Mouse (Mus musculus) ES-E14 (cell line): ENCODE data around the gene Ap5s1. TPM values are rescaled to one million over a fixed set of nuclear protein-coding genes. Genes with fewer than 3 reads are reported as not detected.

ENCODE experiments used
- DNase-seq: peaks from one replicate; pipeline ENCODE4 v3.0.0-alpha.2; 2013; ENCODE audit warnings: low read depth, low spot score
- H3K27ac ChIP-seq: 2 replicates; pipeline ENCODE4 v1.5.1; 2012; ENCODE audit warnings: low read depth, mild to moderate bottlenecking, low read length, moderate library complexity, mixed read lengths; ENCODE audit not compliant: poor library complexity, insufficient read depth, severe bottlenecking
- H3K36me3 ChIP-seq: 2 replicates; pipeline ENCODE4 v1.6.1; 2012; ENCODE audit warnings: mild to moderate bottlenecking, low read length, moderate library complexity, mixed read lengths; ENCODE audit not compliant: control insufficient read depth, poor library complexity, insufficient read depth, severe bottlenecking
- H3K4me1 ChIP-seq, 2 experiments: fragments of 150-350 bp in 1 of 2; sonication (generic) in 1 of 2; 2 replicates each; pipeline ENCODE4 v1.6.1; 2012; ENCODE audit warnings: low read length in 2 of 2, mild to moderate bottlenecking in 1 of 2, mixed read lengths in 1 of 2; ENCODE audit not compliant: control insufficient read depth in 2 of 2, insufficient read depth in 2 of 2, poor library complexity in 1 of 2
- H3K4me3 ChIP-seq, 2 experiments: fragments of 150-350 bp in 1 of 2; sonication (generic) in 1 of 2; 2 replicates each; pipeline ENCODE4 v1.5.1; 2012; ENCODE audit warnings: low read length in 2 of 2, low read depth in 1 of 2, mild to moderate bottlenecking in 1 of 2, mixed read lengths in 1 of 2; ENCODE audit not compliant: insufficient read depth in 1 of 2, poor library complexity in 1 of 2, severe bottlenecking in 1 of 2
- H3K9ac ChIP-seq: 2 replicates; pipeline ENCODE4 v1.6.1; 2012; ENCODE audit warnings: low read depth, mild to moderate bottlenecking, low read length, mixed read lengths; ENCODE audit not compliant: poor library complexity, insufficient read depth, severe bottlenecking
- H3K9me3 ChIP-seq: fragments of 150-350 bp; sonication (generic); 2 replicates; pipeline ENCODE4 v1.6.1; 2012; ENCODE audit warnings: low read depth, mild to moderate bottlenecking, low read length; ENCODE audit not compliant: control insufficient read depth, insufficient read depth
- CHD2 ChIP-seq: IDR thresholded peaks from 2 replicates; pipeline ENCODE4 v1.6.1; 2014; ENCODE audit warnings: mild to moderate bottlenecking, low read depth, low read length, inconsistent platforms
- HCFC1 ChIP-seq: IDR thresholded peaks from 2 replicates; pipeline ENCODE4 v1.6.1; 2012; ENCODE audit warnings: low read length, inconsistent platforms, borderline replicate concordance; ENCODE audit not compliant: insufficient read depth
- in situ Hi-C, 2 experiments: fragments of 600-800 bp; cut with MboI; formaldehyde crosslinking; loops; one replicate each; pipeline ENCODE4 v1.15.1; 2025; ENCODE audit warnings: low sequenced_read_pairs in 2 of 2, inconsistent platforms in 1 of 2; ENCODE audit not compliant: unreplicated experiment in 2 of 2
- total RNA-seq: library from RNA; depleted of rRNA; stranded (reverse); fragments of 300-350 nt; gene quantifications from 2 replicates; pipeline ENCODE4 v1.2.3, GENCODE M21; 2012; rRNA removed

Gene Ap5s1
- total RNA-seq, 1 experiment, result 7.9 TPM

DNA sequence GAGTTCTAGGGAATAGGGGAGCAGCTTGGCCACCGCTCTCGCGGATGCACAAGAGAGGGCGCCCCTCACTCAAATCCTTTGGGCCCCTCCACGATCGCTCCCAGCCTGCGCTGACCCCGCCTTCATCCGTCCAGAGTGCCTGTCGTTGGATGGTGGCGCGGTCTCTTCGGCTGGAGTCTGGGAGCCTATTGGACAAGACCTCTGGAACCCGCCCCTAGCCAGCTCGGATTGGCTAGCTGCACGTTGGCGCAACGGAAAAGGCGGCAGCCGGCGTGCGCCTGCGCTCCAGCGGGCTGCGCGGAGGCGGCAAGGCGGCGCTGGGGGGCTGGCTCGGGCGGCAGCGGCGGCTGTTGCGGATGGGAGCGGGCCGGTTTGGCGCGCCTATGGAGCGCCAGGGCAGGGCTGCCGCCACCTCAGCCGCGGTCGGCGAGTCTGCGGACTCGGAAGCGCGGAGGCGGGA, 55.4 kb downstream of the Ap5s1 start, which contains the start of gene Pank2:
Gene Pank2, plus strand, starts transcription at position 283 of the 460 bp plus-strand sequence.
- H3K9ac ChIP-seq, result peak within 1 kb of the TSS; percentile 96
- H3K9me3 ChIP-seq, result no peaks in the 10 kb centered on the region
- H3K4me3 ChIP-seq, result peak within 1 kb of the TSS; percentile 82 to 86
- peak within 1 kb of the TSS; percentile 88 for H3K27ac ChIP-seq
- in situ Hi-C loops, result no loop called here
- peaks cover 0 to 2% of the 10 kb centered on the region in 2 experiments; a peak in 2 of 4 replicates for H3K4me1 ChIP-seq
- DNase-seq, result peak; percentile 94
- TF ChIP-seq HCFC1, result no peak
- TF ChIP-seq CHD2, result peak; percentile 70
- H3K36me3 ChIP-seq, result 0 out of 2 replicates have a peak, but pooled peaks cover 3% of the 10 kb centered on the region

Other genes with a start within 250 kb of the Ap5s1 start
- 1.6 TPM in 2 replicates for gene Gfra4, start 164.0 kb upstream of the Ap5s1 start, total RNA-seq
- 0.40 and 0.69 TPM in 2 replicates for gene Adam33, start 143.3 kb upstream of the Ap5s1 start, total RNA-seq
- gene Siglec1, start 120.3 kb upstream of the Ap5s1 start, total RNA-seq, result 0.26 and 0.27 TPM in 2 replicates
- gene Hspa12b, start 79.8 kb upstream of the Ap5s1 start, total RNA-seq, result 1.5 and 1.7 TPM in 2 replicates
- gene Gm11037, start 73.6 kb upstream of the Ap5s1 start, total RNA-seq, result not detected in 2 replicates
- gene 1700037H04Rik, start 47.0 kb upstream of the Ap5s1 start, total RNA-seq, result 61.6 and 69.0 TPM in 2 replicates
- 30.0 and 38.5 TPM in 2 replicates for gene Cenpb, start 27.0 kb upstream of the Ap5s1 start, total RNA-seq
- 9.7 and 16.4 TPM in 2 replicates for gene Cdc25b, start 20.1 kb upstream of the Ap5s1 start, total RNA-seq
- gene Spef1, start 19.8 kb upstream of the Ap5s1 start, total RNA-seq, result 1.5 and 1.6 TPM in 2 replicates
- gene Mavs, start 27.0 kb downstream of the Ap5s1 start, total RNA-seq, result 11.4 and 12.7 TPM in 2 replicates
- gene Pank2, start 55.4 kb downstream of the Ap5s1 start, total RNA-seq, result 22.0 and 26.6 TPM in 2 replicates
- gene Rnf24, start 145.8 kb downstream of the Ap5s1 start, total RNA-seq, result 4.3 and 5.3 TPM in 2 replicates